13 mouse cellular contexts compared by ENCODE assay signal in the genomic region with DNA sequence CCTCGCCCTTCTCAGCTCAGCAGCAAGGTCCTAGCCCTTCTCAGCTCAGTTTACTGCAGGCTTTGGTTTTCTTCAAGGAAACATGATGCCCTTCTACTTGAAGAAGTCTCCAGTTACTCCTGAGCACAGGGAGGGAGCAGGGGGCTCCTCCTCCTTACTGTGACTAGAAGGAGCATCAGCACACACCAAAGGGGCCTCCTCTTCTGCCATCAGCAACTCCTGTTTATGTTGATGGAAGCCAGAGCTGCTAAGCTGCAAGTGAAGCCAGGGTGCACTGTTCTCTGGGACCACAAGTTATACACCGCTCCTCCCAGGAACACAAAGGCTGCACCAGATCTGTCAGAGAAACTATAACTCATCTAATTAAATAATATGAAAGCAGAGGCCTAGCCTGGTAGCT. TPM values are rescaled to one million over a fixed set of nuclear protein-coding genes. Genes with fewer than 3 reads are reported as not detected.
DNase-seq lines count a peak whose midpoint lies in the region; ATAC-seq and TF ChIP-seq lines count a peak whose summit lies in the region.
"Had no signal": no experiment of that assay in that cellular context is flagged by ENCODE, and none has a peak within 500 bp of the region (broad histone marks: within the 10 kb centered on the region; RNA-seq: fewer than 3 reads in every experiment).

No protein-coding gene starts in this region.

- DNase-seq in kidney, adult 9 months = no peak
- no peak for DNase-seq in Patski (ENCODE audit: low read depth, low spot score)
- peak; percentile 62 for DNase-seq in embryonic facial prominence, embryonic 11.5 days (ENCODE audit: low spot score)
- DNase-seq in liver, embryonic 11.5 days (ENCODE audit: low spot score) = no peak
- no peak for DNase-seq in thymus, postnatal 10 days (ENCODE audit: low spot score in 2 of 2)
- DNase-seq in left cerebral cortex, adult 11 months (ENCODE audit: low spot score) = no peak
- DNase-seq in thymus, postnatal 4 days = no peak
- DNase-seq: thymus, postnatal 25 days had no signal

- H3K4me2 ChIP-seq in kidney, embryonic 14.5 days (replicated peaks; ENCODE audit: low read depth, low read length) = no peak overlapping the region
- H3K4me2 ChIP-seq in embryonic facial prominence, embryonic 11.5 days (ENCODE audit: low read depth, low read length) = no peak overlapping the region
- peak overlapping the region; percentile 68 for H3K4me2 ChIP-seq in liver, embryonic 11.5 days
- H3K4me2 ChIP-seq: forebrain, embryonic 12.5 days; hindbrain, embryonic 15.5 days had no signal

- H3K9ac ChIP-seq in kidney, embryonic 14.5 days (ENCODE audit: low read depth, low read length) = no peak overlapping the region
- no peak overlapping the region for H3K9ac ChIP-seq in embryonic facial prominence, embryonic 11.5 days (replicated peaks; ENCODE audit: low read length)
- H3K9ac ChIP-seq in liver, embryonic 11.5 days (ENCODE audit: low read depth, low read length) = peak overlapping the region; percentile 54
- H3K9ac ChIP-seq: forebrain, embryonic 12.5 days; hindbrain, embryonic 15.5 days had no signal

- CTCF ChIA-PET in Patski (lab: Charles Lee) = interaction anchor here (1.0 to 1.3 kb wide), 3 partner anchors 8 to 146 kb away, joined by 3 to 4 read pairs (median 4); no protein-coding TSS in a partner anchor

- peak; percentile 73 for ATAC-seq in kidney, embryonic 14.5 days (ENCODE audit: low FRiP score, low TSS enrichment)
- peak; percentile 7 for ATAC-seq in Patski
- peak; percentile 60 for ATAC-seq in embryonic facial prominence, embryonic 11.5 days (replicated peaks; ENCODE audit: insufficient number of reproducible peaks, low FRiP score, low TSS enrichment, low read depth)
- ATAC-seq in liver, embryonic 11.5 days (replicated peaks; ENCODE audit: low FRiP score) = 0 out of 2 replicates have a peak, but pooled peaks have one; percentile 18

- peaks cover 49% of the 10 kb centered on the region for H3K4me1 ChIP-seq in kidney, embryonic 14.5 days (ENCODE audit: control insufficient read depth, insufficient read depth, low read length)
- H3K4me1 ChIP-seq in embryonic facial prominence, embryonic 11.5 days (ENCODE audit: control insufficient read depth, insufficient read depth, low read length) = peaks cover 8% of the 10 kb centered on the region
- H3K4me1 ChIP-seq in liver, embryonic 11.5 days (replicated peaks; ENCODE audit: control insufficient read depth, insufficient read depth, low read length) = peaks cover 53% of the 10 kb centered on the region

- no peaks in the 10 kb centered on the region for H3K27me3 ChIP-seq in kidney, embryonic 14.5 days (ENCODE audit: control insufficient read depth, insufficient read depth, low read length)
- H3K27me3 ChIP-seq in Patski = no peaks in the 10 kb centered on the region
- no peaks in the 10 kb centered on the region for H3K27me3 ChIP-seq in embryonic facial prominence, embryonic 11.5 days (ENCODE audit: control insufficient read depth, insufficient read depth, low read length)
- no peaks in the 10 kb centered on the region for H3K27me3 ChIP-seq in liver, embryonic 11.5 days (replicated peaks; ENCODE audit: control insufficient read depth, insufficient read depth, low read length)
- H3K27me3 ChIP-seq: forebrain, embryonic 12.5 days; hindbrain, embryonic 15.5 days had no signal

- no peaks in the 10 kb centered on the region for H3K9me3 ChIP-seq in kidney, embryonic 14.5 days (ENCODE audit: control insufficient read depth, low read length)
- H3K9me3 ChIP-seq in embryonic facial prominence, embryonic 11.5 days (replicated peaks; ENCODE audit: control insufficient read depth, low read length) = no peaks in the 10 kb centered on the region
- H3K9me3 ChIP-seq in liver, embryonic 11.5 days (ENCODE audit: control insufficient read depth, low read length) = no peaks in the 10 kb centered on the region
- H3K9me3 ChIP-seq: forebrain, embryonic 12.5 days; G1E; hindbrain, embryonic 15.5 days had no signal

- POLR2A ChIA-PET in Patski (lab: Charles Lee) = interaction anchor here (1.6 kb wide), 1 partner anchor 121 kb away, joined by 4 read pairs; no protein-coding TSS in a partner anchor

- no peak for TF ChIP-seq CTCF in Patski (IDR thresholded peaks at IDR 0.05)

- no peak overlapping the region for H3K4me3 ChIP-seq in kidney, embryonic 14.5 days (ENCODE audit: low read length)
- H3K4me3 ChIP-seq in embryonic facial prominence, embryonic 11.5 days (ENCODE audit: low read depth, low read length) = no peak overlapping the region
- no peak overlapping the region for H3K4me3 ChIP-seq in liver, embryonic 11.5 days (ENCODE audit: low read depth, low read length)
- H3K4me3 ChIP-seq: forebrain, embryonic 12.5 days; hindbrain, embryonic 15.5 days had no signal

- H3K27ac ChIP-seq in kidney, embryonic 14.5 days (ENCODE audit: low read depth, low read length) = peak overlapping the region; percentile 77
- H3K27ac ChIP-seq in embryonic facial prominence, embryonic 11.5 days (replicated peaks; ENCODE audit: low read depth, low read length) = peak overlapping the region; percentile 56
- H3K27ac ChIP-seq in liver, embryonic 11.5 days (ENCODE audit: low read depth, low read length) = peak overlapping the region; percentile 78
- H3K27ac ChIP-seq: forebrain, embryonic 12.5 days; hindbrain, embryonic 15.5 days; macrophage had no signal

- WGBS in kidney, embryonic 14.5 days = 37% methylated on average over 2 of the region's 2 CpGs
- 58% methylated on average over 2 of the region's 2 CpGs for WGBS in embryonic facial prominence, embryonic 11.5 days
- WGBS in liver, embryonic 11.5 days = 50% methylated on average over 2 of the region's 2 CpGs

- H3K36me3 ChIP-seq in kidney, embryonic 14.5 days (ENCODE audit: control insufficient read depth, insufficient read depth, low read length) = no peaks in the 10 kb centered on the region
- H3K36me3 ChIP-seq in embryonic facial prominence, embryonic 11.5 days (replicated peaks; ENCODE audit: control insufficient read depth, insufficient read depth, low read depth, low read length) = no peaks in the 10 kb centered on the region
- H3K36me3 ChIP-seq in liver, embryonic 11.5 days (ENCODE audit: control insufficient read depth, insufficient read depth, low read length) = no peaks in the 10 kb centered on the region
- H3K36me3 ChIP-seq: forebrain, embryonic 12.5 days; hindbrain, embryonic 15.5 days had no signal

- in situ Hi-C loops in Patski (cut with MboI; ENCODE audit: low pct_unique_long_range_greater_than_20kb) = no loop called here

RNA-seq across cellular contexts. Expression of a gene that starts 34.4 kb away (rescaled TPM):
- polyA plus RNA-seq in kidney, embryonic 14.5 days (2014; fragmentation: Nextera tagmentation; extraction: Ambion mirVana) = 51.6 and 63.8 TPM in 2 replicates
- 12.2 TPM for polyA plus RNA-seq in Patski (2021)
- 55.0 and 61.9 TPM in 2 replicates for polyA plus RNA-seq in embryonic facial prominence, embryonic 11.5 days (2014; fragmentation: Nextera tagmentation; extraction: Ambion mirVana)
- 21.8 and 27.2 TPM in 2 replicates for polyA plus RNA-seq in liver, embryonic 11.5 days (2014; fragmentation: Nextera tagmentation; extraction: Ambion mirVana)

Comparison
In these comparisons a context has a peak if more than half of its experiments do, and no peak if none do; other contexts are left out.
1. ATAC-seq: peak in every context shown above with its lines; median percentile 73 in kidney, embryonic 14.5 days; 60 in embryonic facial prominence, embryonic 11.5 days; 18 in liver, embryonic 11.5 days; 7 in Patski.